ENCODE assay signal across 12 mouse cellular contexts in the genomic region with DNA sequence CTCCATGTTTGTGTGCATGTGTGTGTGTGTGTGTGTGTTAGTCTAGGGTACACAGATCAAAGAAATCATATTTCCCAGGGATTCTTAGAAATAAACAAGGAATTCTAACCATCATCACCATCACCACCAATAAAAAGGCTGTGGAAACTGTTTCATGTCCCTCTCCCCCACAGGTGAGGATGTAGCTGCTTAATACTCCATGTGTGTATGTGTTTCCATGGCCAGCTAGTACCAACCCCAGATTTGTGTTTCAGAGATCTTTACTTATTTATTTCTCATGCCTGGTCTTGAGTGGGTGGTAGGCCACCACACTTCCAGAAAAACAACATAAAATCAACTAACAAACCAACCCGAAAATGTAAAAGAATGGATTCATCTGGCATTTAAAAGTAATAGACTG. TPM values are rescaled to one million over a fixed set of nuclear protein-coding genes. Genes with fewer than 3 reads are reported as not detected.
DNase-seq lines count a peak whose midpoint lies in the region; ATAC-seq and TF ChIP-seq lines count a peak whose summit lies in the region.
"Not testable (repeated sequence)": the region's sequence is repeated elsewhere in the genome, so short reads cannot be mapped to it uniquely, and the experiment has no call there.
"Had no signal": no experiment of that assay in that cellular context is flagged by ENCODE, and none has a peak within 500 bp of the region (broad histone marks: within the 10 kb centered on the region; RNA-seq: fewer than 3 reads in every experiment).

No protein-coding gene starts in this region.

- DNase-seq in 3T3-L1 (ENCODE audit: low read depth, low spot score) (peak; percentile 87), NIH3T3 (ENCODE audit: low read depth) (peak; percentile 78)
- peak; percentile 16 to 46 for DNase-seq in cerebellum, postnatal 10 days
- DNase-seq in forebrain, postnatal 0 days: peak; percentile 35
- peak; percentile 66 for DNase-seq in hindbrain, embryonic 14.5 days (ENCODE audit: low spot score)
- DNase-seq in limb, embryonic 10.5 days (ENCODE audit: low spot score): peak; percentile 84
- DNase-seq in midbrain, embryonic 10.5 days (ENCODE audit: low spot score): peak; percentile 72
- DNase-seq in stomach, postnatal 0 days (ENCODE audit: low spot score): peak; percentile 63

- WGBS in forebrain, postnatal 0 days: 89% methylated on average over 1 of the region's 1 CpGs
- WGBS in hindbrain, embryonic 14.5 days: 88% methylated on average over 1 of the region's 1 CpGs
- 90% methylated on average over 1 of the region's 1 CpGs for WGBS in limb, embryonic 10.5 days
- WGBS in midbrain, embryonic 10.5 days: 89% methylated on average over 1 of the region's 1 CpGs
- 82% methylated on average over 1 of the region's 1 CpGs for WGBS in stomach, postnatal 0 days

- not testable (repeated sequence) for H3K4me1 ChIP-seq in forebrain, postnatal 0 days (ENCODE audit: insufficient read depth); hindbrain, embryonic 14.5 days (replicated peaks; ENCODE audit: control insufficient read depth, insufficient read depth, low read length); limb, embryonic 10.5 days; midbrain, embryonic 10.5 days; stomach, postnatal 0 days (replicated peaks; ENCODE audit: control insufficient read depth, insufficient read depth)

- not testable (repeated sequence) for H3K27me3 ChIP-seq in forebrain, postnatal 0 days (ENCODE audit: insufficient read depth, low read length); hindbrain, embryonic 14.5 days (ENCODE audit: control insufficient read depth, insufficient read depth, low read length); limb, embryonic 10.5 days (ENCODE audit: low read depth, poor library complexity, severe bottlenecking); midbrain, embryonic 10.5 days (ENCODE audit: low read depth, poor library complexity, severe bottlenecking); stomach, postnatal 0 days (ENCODE audit: control insufficient read depth, insufficient read depth, low read length)

- not testable (repeated sequence) for TF ChIP-seq CTCF in forebrain, postnatal 0 days (IDR thresholded peaks at IDR 0.05; ENCODE audit: low read depth); stomach, postnatal 0 days (IDR thresholded peaks at IDR 0.05; ENCODE audit: low read depth)

- not testable (repeated sequence) for TF ChIP-seq EP300 in stomach, postnatal 0 days (optimal IDR thresholded peaks at IDR 0.05)

- not testable (repeated sequence) for H3K36me3 ChIP-seq in forebrain, postnatal 0 days (ENCODE audit: insufficient read depth); hindbrain, embryonic 14.5 days (replicated peaks; ENCODE audit: control insufficient read depth, insufficient read depth); limb, embryonic 10.5 days; stomach, postnatal 0 days (ENCODE audit: control insufficient read depth, insufficient read depth, low read length)
- peaks cover 15% of the 10 kb centered on the region for H3K36me3 ChIP-seq in midbrain, embryonic 10.5 days

- H3K4me3 ChIP-seq in forebrain, postnatal 0 days (ENCODE audit: low read depth, low read length); hindbrain, embryonic 14.5 days (replicated peaks; ENCODE audit: low read length); limb, embryonic 10.5 days; midbrain, embryonic 10.5 days; stomach, postnatal 0 days (ENCODE audit: low read depth, low read length): not testable (repeated sequence)

- not testable (repeated sequence) for H3K27ac ChIP-seq in forebrain, postnatal 0 days (ENCODE audit: low read depth, low read length); hindbrain, embryonic 14.5 days; limb, embryonic 10.5 days; midbrain, embryonic 10.5 days (replicated peaks); stomach, postnatal 0 days (replicated peaks)

- not testable (repeated sequence) for H3K4me2 ChIP-seq in forebrain, postnatal 0 days (ENCODE audit: low read depth); hindbrain, embryonic 14.5 days (replicated peaks); stomach, postnatal 0 days (replicated peaks; ENCODE audit: low read depth)

- H3K9ac ChIP-seq in forebrain, postnatal 0 days; hindbrain, embryonic 14.5 days; stomach, postnatal 0 days (ENCODE audit: low read length): not testable (repeated sequence)

- ATAC-seq in forebrain, postnatal 0 days; hindbrain, embryonic 14.5 days (ENCODE audit: low FRiP score); stomach, postnatal 0 days (ENCODE audit: low FRiP score, low TSS enrichment): not testable (repeated sequence)

- H3K9me3 ChIP-seq in forebrain, postnatal 0 days (ENCODE audit: low read length); hindbrain, embryonic 14.5 days (ENCODE audit: control insufficient read depth, low read length); limb, embryonic 10.5 days (replicated peaks); midbrain, embryonic 10.5 days (replicated peaks); stomach, postnatal 0 days (ENCODE audit: control insufficient read depth, low read length): not testable (repeated sequence)

RNA-seq across cellular contexts. Expression of a gene that starts 6.9 kb away (rescaled TPM):
- not detected in 2 replicates for total RNA-seq in forebrain, postnatal 0 days (2014; rRNA removed)
- polyA plus RNA-seq in forebrain, postnatal 0 days (2015; fragmentation: Nextera tagmentation; extraction: Ambion mirVana): 1.5 and 1.7 TPM in 2 replicates
- 3.0 and 5.9 TPM in 2 replicates for polyA plus RNA-seq in hindbrain, embryonic 14.5 days (2014; fragmentation: Nextera tagmentation; extraction: Ambion mirVana)
- polyA plus RNA-seq in limb, embryonic 10.5 days (2016; fragmentation: Nextera tagmentation; extraction: Ambion mirVana): 16.0 and 18.7 TPM in 2 replicates
- polyA plus RNA-seq in midbrain, embryonic 10.5 days (2016; fragmentation: Nextera tagmentation; extraction: Ambion mirVana): 25.1 and 37.3 TPM in 2 replicates
- 12.9 and 16.2 TPM in 2 replicates for polyA plus RNA-seq in stomach, postnatal 0 days (2015; fragmentation: Nextera tagmentation; extraction: Ambion mirVana)
- total RNA-seq: layer of hippocampus, postnatal 36 days had no signal

RNA-seq across cellular contexts. Expression of a gene that starts 16.2 kb away (rescaled TPM):
- 0.85 TPM in 1 of 2 replicates, not detected in the other for total RNA-seq in forebrain, postnatal 0 days (2014; rRNA removed)
- 0.16 and 0.52 TPM in 2 replicates for polyA plus RNA-seq in forebrain, postnatal 0 days (2015; fragmentation: Nextera tagmentation; extraction: Ambion mirVana)
- polyA plus RNA-seq in hindbrain, embryonic 14.5 days (2014; fragmentation: Nextera tagmentation; extraction: Ambion mirVana): 0.29 and 0.98 TPM in 2 replicates
- 12.6 and 12.8 TPM in 2 replicates for polyA plus RNA-seq in limb, embryonic 10.5 days (2016; fragmentation: Nextera tagmentation; extraction: Ambion mirVana)
- polyA plus RNA-seq in midbrain, embryonic 10.5 days (2016; fragmentation: Nextera tagmentation; extraction: Ambion mirVana): 18.3 and 21.8 TPM in 2 replicates
- polyA plus RNA-seq in stomach, postnatal 0 days (2015; fragmentation: Nextera tagmentation; extraction: Ambion mirVana): 5.3 and 6.0 TPM in 2 replicates
- total RNA-seq: hematopoietic stem cell, adult 5-6 weeks; layer of hippocampus, postnatal 36 days had no signal

RNA-seq across cellular contexts. Expression of a gene that starts 16.2 kb away (rescaled TPM):
- total RNA-seq in forebrain, postnatal 0 days (2014; rRNA removed): 0.92 and 1.0 TPM in 2 replicates
- 0.15 TPM in 1 of 2 replicates, not detected in the other for polyA plus RNA-seq in forebrain, postnatal 0 days (2015; fragmentation: Nextera tagmentation; extraction: Ambion mirVana)
- polyA plus RNA-seq in hindbrain, embryonic 14.5 days (2014; fragmentation: Nextera tagmentation; extraction: Ambion mirVana): 0.25 and 0.34 TPM in 2 replicates
- polyA plus RNA-seq in limb, embryonic 10.5 days (2016; fragmentation: Nextera tagmentation; extraction: Ambion mirVana): 0.35 TPM in 1 of 2 replicates, not detected in the other
- polyA plus RNA-seq in midbrain, embryonic 10.5 days (2016; fragmentation: Nextera tagmentation; extraction: Ambion mirVana): 1.3 and 1.5 TPM in 2 replicates
- 0.36 and 0.51 TPM in 2 replicates for polyA plus RNA-seq in stomach, postnatal 0 days (2015; fragmentation: Nextera tagmentation; extraction: Ambion mirVana)
- total RNA-seq: heart, adult 18-20 months; hematopoietic stem cell, adult 5-6 weeks; layer of hippocampus, postnatal 36 days; megakaryocyte progenitor cell, adult 5-6 weeks had no signal

Comparison
In these comparisons a context has a peak if more than half of its experiments do, and no peak if none do; other contexts are left out.
1. DNase-seq: peak in every context shown above with its lines; median percentile 87 in 3T3-L1; 84 in limb, embryonic 10.5 days; 78 in NIH3T3; 72 in midbrain, embryonic 10.5 days; 66 in hindbrain, embryonic 14.5 days; 63 in stomach, postnatal 0 days; 35 in forebrain, postnatal 0 days; 31 in cerebellum, postnatal 10 days.